Mouse (Mus musculus): ENCODE data around the gene Nop2. TPM values are rescaled to one million over a fixed set of nuclear protein-coding genes. Genes with fewer than 3 reads are reported as not detected.

Nop2 gene
- total RNA-seq, 2 experiments from 2014 or later: 17.9 to 18.1 TPM

GRCm38 (mm10) chr6:125112553-125112952 lies 19.2 kb upstream of the Nop2 start:
- DNase-seq: no peak
- H3K27ac ChIP-seq: no peak overlapping the region
- intact Hi-C loops (cut with DNase I): no loop called here
- TF ChIP-seq CTCF (IDR thresholded peaks at IDR 0.05): no peak
- no peak overlapping the region for H3K4me3 ChIP-seq

DNA sequence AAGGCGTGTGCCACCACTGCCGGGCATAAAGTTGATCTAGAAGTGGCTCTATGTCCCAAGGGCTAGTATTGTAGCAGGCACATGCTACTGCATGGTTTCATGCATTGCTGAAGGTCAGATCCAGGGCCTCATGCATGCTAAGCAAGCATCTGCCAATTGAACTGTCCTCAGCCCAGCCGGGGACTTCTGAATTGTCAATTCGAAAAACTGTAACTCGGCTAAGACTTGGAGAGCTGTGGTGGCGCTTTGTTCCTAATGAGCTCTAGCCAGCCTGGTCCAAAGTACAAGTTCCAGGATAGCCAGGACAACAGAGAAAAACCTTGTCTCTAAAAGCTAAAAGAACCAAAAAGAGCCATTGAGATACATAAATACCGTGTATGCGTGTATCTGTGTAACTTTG lies 12.3 kb upstream of the Nop2 start:
- Histone ChIP-seq H3K27ac (no peak overlapping the region), H3K4me3 (no peak overlapping the region)
- no peak for TF ChIP-seq CTCF (IDR thresholded peaks at IDR 0.05)
- intact Hi-C loops (cut with DNase I): no loop called here
- DNase-seq: no peak

DNA sequence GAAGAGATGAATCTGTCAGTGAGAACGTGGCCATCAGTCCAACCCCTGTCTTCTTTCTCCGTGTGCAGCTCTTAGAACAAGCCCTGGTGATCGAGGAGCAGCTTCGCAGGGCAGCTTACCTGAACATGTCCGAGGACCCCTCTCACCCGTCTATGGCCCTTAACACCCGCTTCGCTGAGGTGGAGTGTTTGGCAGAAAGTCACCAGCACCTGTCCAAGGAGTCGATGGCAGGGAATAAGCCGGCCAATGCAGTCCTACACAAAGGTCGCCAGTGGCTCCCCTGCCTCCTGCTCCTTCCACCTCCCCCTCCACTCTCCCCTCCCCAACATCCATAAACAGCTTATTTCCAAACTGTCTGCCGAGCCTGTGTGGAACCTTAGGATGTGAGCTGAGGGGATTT lies 3.0 kb upstream of the Nop2 start:
- TF ChIP-seq CTCF (IDR thresholded peaks at IDR 0.05): no peak
- intact Hi-C loops (cut with DNase I): no loop called here
- H3K4me3 ChIP-seq: no peak overlapping the region
- no peak overlapping the region for H3K27ac ChIP-seq
- no peak for DNase-seq

DNA sequence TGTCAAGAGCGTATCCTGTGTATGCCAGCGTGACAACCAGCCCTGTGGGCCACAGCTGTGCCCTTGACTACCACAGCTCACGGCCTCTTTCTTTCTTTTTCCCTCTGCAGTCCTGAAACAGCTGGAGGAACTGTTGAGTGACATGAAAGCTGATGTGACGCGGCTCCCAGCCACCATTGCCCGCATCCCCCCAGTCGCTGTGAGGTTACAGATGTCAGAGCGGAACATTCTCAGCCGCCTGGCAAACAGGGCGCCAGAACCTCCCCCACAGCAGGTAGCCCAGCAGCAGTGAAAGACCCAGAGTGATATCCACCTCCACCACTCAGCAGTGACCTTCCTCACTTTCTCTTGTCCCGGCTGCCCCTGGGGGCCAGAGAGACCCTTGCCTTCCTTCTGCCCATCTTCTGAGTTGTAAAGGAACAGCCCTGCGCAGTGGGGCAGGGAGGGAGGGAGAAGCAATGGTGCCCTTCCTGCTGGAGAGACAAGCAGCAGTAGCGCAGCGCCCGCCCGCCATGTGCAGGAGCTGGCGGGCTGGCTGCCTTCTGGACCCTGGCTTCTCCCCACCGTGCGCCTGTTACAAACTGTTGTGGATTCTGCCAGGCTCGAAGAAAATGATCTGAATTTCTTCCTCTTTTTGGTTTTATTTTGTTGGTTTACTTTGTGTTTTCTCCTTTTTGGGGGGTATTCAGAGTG lies 1.9 kb upstream of the Nop2 start:
- DNase-seq: no peak
- intact Hi-C loops (cut with DNase I): loop anchor here (5.0 to 10.0 kb wide), 2 partner anchors 33 to 145 kb away; partner anchors contain the start of gene Chd4
- no peak for TF ChIP-seq CTCF (IDR thresholded peaks at IDR 0.05)
- H3K4me3 ChIP-seq: no peak overlapping the region
- H3K27ac ChIP-seq: no peak overlapping the region

GRCm38 (mm10) chr6:125132470-125132869 lies 761 bp downstream of the Nop2 start:
- peak overlapping the region; percentile 89 for H3K4me3 ChIP-seq
- intact Hi-C loops (cut with DNase I): loop anchor here (5.0 to 10.0 kb wide), 2 partner anchors 35 to 142 kb away; partner anchors contain the start of gene Chd4
- TF ChIP-seq CTCF (IDR thresholded peaks at IDR 0.05): no peak
- no peak for DNase-seq
- peak overlapping the region; percentile 94 for H3K27ac ChIP-seq

- peak; percentile 69 for TF ChIP-seq CTCF (IDR thresholded peaks at IDR 0.05)
Measured at GRCm38 (mm10) chr6:125137002-125137671, 5.4 kb downstream of the Nop2 start.

DNA sequence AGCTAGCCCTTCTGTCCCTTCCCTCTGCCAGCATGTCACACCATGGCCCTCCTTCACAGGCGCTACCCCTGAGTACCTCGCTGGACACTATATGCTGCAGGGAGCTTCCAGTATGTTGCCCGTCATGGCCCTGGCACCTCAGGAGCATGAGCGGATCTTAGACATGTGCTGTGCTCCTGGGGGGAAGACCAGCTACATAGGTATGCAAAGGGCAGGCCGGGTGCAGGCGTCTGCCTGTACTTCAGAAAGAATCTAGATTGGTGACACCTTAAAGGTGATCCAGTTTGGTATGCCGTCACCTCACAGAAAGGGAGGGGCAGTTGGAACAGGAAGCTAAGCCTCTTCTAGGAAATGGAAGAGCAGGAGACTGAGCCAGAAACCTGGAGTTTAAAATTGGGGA lies 8.0 kb downstream of the Nop2 start:
- no peak for TF ChIP-seq CTCF (IDR thresholded peaks at IDR 0.05)
- no peak overlapping the region for H3K27ac ChIP-seq
- no peak overlapping the region for H3K4me3 ChIP-seq
- intact Hi-C loops (cut with DNase I): loop anchor here (10.0 kb wide), 1 partner anchor 135 kb away; no protein-coding TSS in a partner anchor
- DNase-seq: peak; percentile 15

More at GRCm38 (mm10) chr6:125137002-125137671, 5.4 kb downstream of the Nop2 start:
- peak overlapping the region; percentile 24 for H3K27ac ChIP-seq
- DNase-seq: peak; percentile 50
- H3K4me3 ChIP-seq: no peak overlapping the region
- intact Hi-C loops (cut with DNase I): loop anchor here (10.0 kb wide), 1 partner anchor 138 kb away; no protein-coding TSS in a partner anchor

DNA sequence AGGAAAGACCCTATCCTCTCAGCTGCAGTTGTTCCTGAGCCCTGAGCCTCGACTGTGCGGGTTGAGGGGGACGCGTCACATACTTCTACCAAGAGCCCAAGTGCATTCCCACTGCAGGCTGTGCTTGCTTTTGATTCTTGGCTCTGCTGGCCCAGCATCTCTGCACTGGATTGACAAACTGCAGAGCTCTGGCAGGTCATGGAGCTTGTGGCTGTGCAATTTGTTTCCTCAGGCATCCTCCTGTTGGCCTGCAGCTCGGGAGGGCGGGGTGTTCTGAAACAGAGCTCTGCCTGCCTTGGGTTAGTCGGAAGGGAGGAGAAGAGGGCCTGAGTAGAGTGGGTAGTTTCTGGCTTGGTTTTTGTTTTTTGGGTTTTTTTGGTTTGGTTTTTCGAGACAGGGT lies 10.7 kb downstream of the Nop2 start:
- DNase-seq: peak; percentile 12
- no peak overlapping the region for H3K27ac ChIP-seq
- intact Hi-C loops (cut with DNase I): no loop called here
- TF ChIP-seq CTCF (IDR thresholded peaks at IDR 0.05): no peak
- H3K4me3 ChIP-seq: no peak overlapping the region

- intact Hi-C loops (cut with DNase I): no loop called here
Measured at GRCm38 (mm10) chr6:125143128-125143527, 11.4 kb downstream of the Nop2 start.

DNA sequence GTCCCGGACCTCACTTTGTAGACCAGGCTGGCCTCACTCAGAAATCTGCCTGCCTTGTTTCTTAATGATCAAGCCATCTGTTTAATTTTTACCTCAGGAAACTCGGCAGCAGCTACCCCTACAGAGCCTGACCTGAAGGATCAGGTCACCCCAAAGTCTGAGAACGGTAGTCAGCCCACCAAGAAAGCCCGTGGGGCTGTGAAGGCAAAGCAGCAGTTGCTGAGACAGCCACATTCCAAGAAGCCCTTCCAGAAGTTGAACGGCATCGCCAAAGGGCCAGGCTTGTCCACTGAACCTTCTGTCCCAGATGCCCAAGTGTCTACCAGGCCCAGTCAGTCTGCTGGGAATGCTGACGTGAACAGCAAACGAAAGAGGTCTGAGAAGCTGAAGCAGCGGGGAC lies 12.2 kb downstream of the Nop2 start:
- no peak for TF ChIP-seq CTCF (IDR thresholded peaks at IDR 0.05)
- no peak overlapping the region for H3K4me3 ChIP-seq
- no peak for DNase-seq
- H3K27ac ChIP-seq: no peak overlapping the region; the same call in 1 of the 2 replicates
- intact Hi-C loops (cut with DNase I): no loop called here

More at GRCm38 (mm10) chr6:125143128-125143527, 11.4 kb downstream of the Nop2 start:
- H3K27ac ChIP-seq: no peak overlapping the region
- H3K4me3 ChIP-seq: no peak overlapping the region
- DNase-seq: no peak
- TF ChIP-seq CTCF (IDR thresholded peaks at IDR 0.05): no peak

GRCm38 (mm10) chr6:125145001-125145400 lies 13.3 kb downstream of the Nop2 start, which contains the start of gene Iffo1:
Iffo1 (plus strand) TSS chr6:125145241.
- H3K27ac ChIP-seq: peak within 1 kb of the TSS; percentile 94
- H3K4me3 ChIP-seq: peak within 1 kb of the TSS; percentile 79
- intact Hi-C loops (cut with DNase I): loop anchor here (5.0 kb wide), 1 partner anchor 87 kb away; the partner anchor contains the start of gene Tapbpl
- peak; percentile 66 for TF ChIP-seq CTCF (IDR thresholded peaks at IDR 0.05)
- peak; percentile 93 for DNase-seq

GRCm38 (mm10) chr6:125145479-125145951 lies 13.8 kb downstream of the Nop2 start:
- peak overlapping the region; percentile 79 for H3K4me3 ChIP-seq
- intact Hi-C loops (cut with DNase I): loop anchor here (5.0 kb wide), 1 partner anchor 87 kb away; the partner anchor contains the start of gene Tapbpl
- peak; percentile 61 for DNase-seq
- H3K27ac ChIP-seq: peak overlapping the region; percentile 94
- no peak for TF ChIP-seq CTCF (IDR thresholded peaks at IDR 0.05)

- no peak for TF ChIP-seq CTCF (IDR thresholded peaks at IDR 0.05)
- Histone ChIP-seq H3K27ac (peak overlapping the region; percentile 94), H3K4me3 (peak overlapping the region; percentile 79)
- no peak for DNase-seq
- intact Hi-C loops (cut with DNase I): loop anchor here (5.0 kb wide), 1 partner anchor 86 kb away; the partner anchor contains the start of gene Tapbpl
Measured at GRCm38 (mm10) chr6:125146148-125146547, 14.4 kb downstream of the Nop2 start.
